Mouse (Mus musculus): ENCODE measurements at regions not wholly inside any gene's neighbourhood (a gene's known extent, or its start where the extent isn't known, plus 50 kb on each side); places are given as distances from the start of the nearest gene placed in this dataset.

- H3K9ac ChIP-seq (replicated peaks; ENCODE audit: low read depth, low read length) = no peak overlapping the region
- no peak overlapping the region for H3K4me2 ChIP-seq (ENCODE audit: low read depth, low read length)
- WGBS = 59% methylated on average over 2 of the region's 2 CpGs
- no peak overlapping the region for H3K27ac ChIP-seq (ENCODE audit: low read depth)
- TF ChIP-seq CTCF (IDR thresholded peaks at IDR 0.05; ENCODE audit: low read depth) (no peak), EP300 (IDR thresholded peaks at IDR 0.05; ENCODE audit: low read depth) (no peak)
- no peaks in the 10 kb centered on the region for H3K4me1 ChIP-seq (ENCODE audit: control insufficient read depth, insufficient read depth)
- H3K4me3 ChIP-seq (ENCODE audit: low read depth, low read length) = no peak overlapping the region
- ATAC-seq (ENCODE audit: insufficient read depth, low read depth) = no peak
- H3K27me3 ChIP-seq (ENCODE audit: control insufficient read depth, insufficient read depth, low read length) = no peaks in the 10 kb centered on the region
- H3K36me3 ChIP-seq (replicated peaks; ENCODE audit: control insufficient read depth, insufficient read depth, low read length) = no peaks in the 10 kb centered on the region
- no peaks in the 10 kb centered on the region for H3K9me3 ChIP-seq (replicated peaks; ENCODE audit: control insufficient read depth, low read length)
- no peak for DNase-seq (ENCODE audit: low spot score)
These were observed 70.5 kb upstream of the Efemp1 start for GRCm38 (mm10) chr11:28782486-28782885.

- H3K4me2 ChIP-seq (ENCODE audit: low read depth, low read length) = no peak overlapping the region
- TF ChIP-seq CTCF (IDR thresholded peaks at IDR 0.05; ENCODE audit: low read depth) (no peak), EP300 (IDR thresholded peaks at IDR 0.05; ENCODE audit: low read depth) (no peak)
- H3K4me1 ChIP-seq (ENCODE audit: control insufficient read depth, insufficient read depth) = no peaks in the 10 kb centered on the region
- no peaks in the 10 kb centered on the region for H3K36me3 ChIP-seq (replicated peaks; ENCODE audit: control insufficient read depth, insufficient read depth, low read length)
- H3K27ac ChIP-seq (ENCODE audit: low read depth) = no peak overlapping the region
- no peak overlapping the region for H3K9ac ChIP-seq (replicated peaks; ENCODE audit: low read depth, low read length)
- DNase-seq (ENCODE audit: low spot score) (no peak), ATAC-seq (ENCODE audit: insufficient read depth, low read depth) (no peak)
- 94% methylated on average over 1 of the region's 1 CpGs for WGBS
- H3K9me3 ChIP-seq (replicated peaks; ENCODE audit: control insufficient read depth, low read length) = no peaks in the 10 kb centered on the region
- H3K4me3 ChIP-seq (ENCODE audit: low read depth, low read length) = no peak overlapping the region
- no peaks in the 10 kb centered on the region for H3K27me3 ChIP-seq (ENCODE audit: control insufficient read depth, insufficient read depth, low read length)
These were observed 82.2 kb upstream of the Efemp1 start for GRCm38 (mm10) chr11:28770831-28771230.

GRCm38 (mm10) chr11:28760751-28761150 is 92.3 kb upstream of the Efemp1 start:
- Histone ChIP-seq H3K9me3 (replicated peaks; ENCODE audit: control insufficient read depth, low read length) (no peaks in the 10 kb centered on the region), H3K36me3 (replicated peaks; ENCODE audit: control insufficient read depth, insufficient read depth, low read length) (no peaks in the 10 kb centered on the region), H3K4me1 (ENCODE audit: control insufficient read depth, insufficient read depth) (no peaks in the 10 kb centered on the region), H3K27ac (ENCODE audit: low read depth) (no peak overlapping the region), H3K9ac (replicated peaks; ENCODE audit: low read depth, low read length) (no peak overlapping the region), H3K27me3 (ENCODE audit: control insufficient read depth, insufficient read depth, low read length) (no peaks in the 10 kb centered on the region), H3K4me3 (ENCODE audit: low read depth, low read length) (no peak overlapping the region), H3K4me2 (ENCODE audit: low read depth, low read length) (no peak overlapping the region)
- ATAC-seq (ENCODE audit: insufficient read depth, low read depth) = no peak
- no peak for TF ChIP-seq CTCF (IDR thresholded peaks at IDR 0.05; ENCODE audit: low read depth)
- TF ChIP-seq EP300 (IDR thresholded peaks at IDR 0.05; ENCODE audit: low read depth) = no peak
- DNase-seq (ENCODE audit: low spot score) = no peak

GRCm38 (mm10) chr11:28734941-28735597 is 117.9 kb upstream of the Efemp1 start:
- H3K27me3 ChIP-seq (ENCODE audit: control insufficient read depth, insufficient read depth, low read length) = no peaks in the 10 kb centered on the region
- DNase-seq (ENCODE audit: low spot score) = peak; percentile 26
- peak; percentile 49 for ATAC-seq (ENCODE audit: insufficient read depth, low read depth)
- H3K27ac ChIP-seq (ENCODE audit: low read depth) = no peak overlapping the region
- H3K9ac ChIP-seq (replicated peaks; ENCODE audit: low read depth, low read length) = no peak overlapping the region
- TF ChIP-seq EP300 (IDR thresholded peaks at IDR 0.05; ENCODE audit: low read depth) = no peak
- TF ChIP-seq CTCF (IDR thresholded peaks at IDR 0.05; ENCODE audit: low read depth) = no peak
- no peak overlapping the region for H3K4me3 ChIP-seq (ENCODE audit: low read depth, low read length)
- H3K36me3 ChIP-seq (replicated peaks; ENCODE audit: control insufficient read depth, insufficient read depth, low read length) = no peaks in the 10 kb centered on the region
- no peak overlapping the region for H3K4me2 ChIP-seq (ENCODE audit: low read depth, low read length)
- WGBS = 21% methylated on average over 8 of the region's 8 CpGs
- no peaks in the 10 kb centered on the region for H3K4me1 ChIP-seq (ENCODE audit: control insufficient read depth, insufficient read depth)
- H3K9me3 ChIP-seq (replicated peaks; ENCODE audit: control insufficient read depth, low read length) = no peaks in the 10 kb centered on the region

- Histone ChIP-seq H3K4me2 (ENCODE audit: low read depth, low read length) (no peak overlapping the region), H3K27me3 (ENCODE audit: control insufficient read depth, insufficient read depth, low read length) (no peaks in the 10 kb centered on the region), H3K9ac (replicated peaks; ENCODE audit: low read depth, low read length) (no peak overlapping the region), H3K9me3 (replicated peaks; ENCODE audit: control insufficient read depth, low read length) (no peaks in the 10 kb centered on the region), H3K4me3 (ENCODE audit: low read depth, low read length) (no peak overlapping the region), H3K4me1 (ENCODE audit: control insufficient read depth, insufficient read depth) (no peaks in the 10 kb centered on the region), H3K36me3 (replicated peaks; ENCODE audit: control insufficient read depth, insufficient read depth, low read length) (no peaks in the 10 kb centered on the region), H3K27ac (ENCODE audit: low read depth) (no peak overlapping the region)
- ATAC-seq (ENCODE audit: insufficient read depth, low read depth) (no peak), DNase-seq (ENCODE audit: low spot score) (no peak)
- WGBS = 65% methylated on average over 1 of the region's 1 CpGs
- TF ChIP-seq EP300 (IDR thresholded peaks at IDR 0.05; ENCODE audit: low read depth) = no peak
- no peak for TF ChIP-seq CTCF (IDR thresholded peaks at IDR 0.05; ENCODE audit: low read depth)
These were observed 118.4 kb upstream of the Efemp1 start for GRCm38 (mm10) chr11:28734581-28734931.

GRCm38 (mm10) chr11:28733877-28734580 is 119.0 kb upstream of the Efemp1 start:
- TF ChIP-seq CTCF (IDR thresholded peaks at IDR 0.05; ENCODE audit: low read depth) (peak; percentile 23; the same call in 1 of the 2 replicates), EP300 (IDR thresholded peaks at IDR 0.05; ENCODE audit: low read depth) (no peak)
- Histone ChIP-seq H3K4me2 (ENCODE audit: low read depth, low read length) (no peak overlapping the region), H3K4me1 (ENCODE audit: control insufficient read depth, insufficient read depth) (no peaks in the 10 kb centered on the region), H3K27ac (ENCODE audit: low read depth) (no peak overlapping the region), H3K9me3 (replicated peaks; ENCODE audit: control insufficient read depth, low read length) (no peaks in the 10 kb centered on the region), H3K9ac (replicated peaks; ENCODE audit: low read depth, low read length) (no peak overlapping the region), H3K36me3 (replicated peaks; ENCODE audit: control insufficient read depth, insufficient read depth, low read length) (no peaks in the 10 kb centered on the region), H3K4me3 (ENCODE audit: low read depth, low read length) (no peak overlapping the region), H3K27me3 (ENCODE audit: control insufficient read depth, insufficient read depth, low read length) (no peaks in the 10 kb centered on the region)
- ATAC-seq (ENCODE audit: insufficient read depth, low read depth) = no peak
- no peak for DNase-seq (ENCODE audit: low spot score)
- WGBS = 61% methylated on average over 3 of the region's 3 CpGs

Data from heart, postnatal 0 days (tissue).